Mouse (Mus musculus) liver, embryonic 14.5 days (tissue): ENCODE data around the gene Agap1. TPM values are rescaled to one million over a fixed set of nuclear protein-coding genes. Genes with fewer than 3 reads are reported as not detected.
"Not testable (repeated sequence)": the region's sequence is repeated elsewhere in the genome, so short reads cannot be mapped to it uniquely, and the experiment has no call there.

Experiments used
- ATAC-seq: fragments of 200-750 bp; cut with Nextera tagmentation; 2 replicates; pipeline ENCODE4 v1.8.0; 2017; ENCODE audit warnings: moderate number of reproducible peaks, mild to moderate bottlenecking, moderate library complexity; ENCODE audit not compliant: insufficient read depth
- DNase-seq, 3 experiments: peaks; one replicate each; pipeline ENCODE4 v3.0.0-alpha.2; 2012 to 2013; ENCODE audit warnings: low read depth in 3 of 3, low spot score in 3 of 3
- H3K27ac ChIP-seq: fragments of 300-500 bp; sonication (generic); 2 replicates; pipeline ENCODE4 v1.5.1; 2014; ENCODE audit warnings: moderate library complexity, mild to moderate bottlenecking, control low read depth, inconsistent platforms
- H3K27me3 ChIP-seq: fragments of 300-500 bp; sonication (generic); 2 replicates; pipeline ENCODE4 v1.6.1; 2014; ENCODE audit warnings: mild to moderate bottlenecking, low read length, moderate library complexity; ENCODE audit not compliant: control insufficient read depth, insufficient read depth
- H3K36me3 ChIP-seq: fragments of 300-500 bp; sonication (generic); replicated peaks from 2 replicates; pipeline ENCODE4 v1.6.1; 2014; ENCODE audit warnings: low read depth; ENCODE audit not compliant: control insufficient read depth, insufficient read depth
- H3K4me1 ChIP-seq, 2 experiments: fragments of 200-500 bp in 1 of 2; fragments of 300-500 bp in 1 of 2; sonication (generic) in 1 of 2; replicated peaks; 2 replicates each; pipeline ENCODE4 v1.6.1; 2012 to 2014; ENCODE audit warnings: antibody characterized with exemption in 1 of 2, inconsistent platforms in 1 of 2, low read length in 1 of 2; ENCODE audit not compliant: control insufficient read depth in 2 of 2, insufficient read depth in 2 of 2
- H3K4me2 ChIP-seq: fragments of 300-500 bp; sonication (generic); 2 replicates; pipeline ENCODE4 v1.6.1; 2014; ENCODE audit warnings: low read depth, mild to moderate bottlenecking, control low read depth, moderate library complexity
- H3K4me3 ChIP-seq, 2 experiments: fragments of 200-500 bp in 1 of 2; fragments of 300-500 bp in 1 of 2; sonication (generic) in 1 of 2; 2 replicates each; pipeline ENCODE4 v1.5.1; 2012 to 2014; ENCODE audit warnings: low read depth in 2 of 2, low read length in 2 of 2, mild to moderate bottlenecking in 2 of 2, control low read depth in 1 of 2, inconsistent platforms in 1 of 2, moderate library complexity in 1 of 2; ENCODE audit not compliant: insufficient read depth in 1 of 2
- H3K9ac ChIP-seq: fragments of 300-500 bp; sonication (generic); replicated peaks from 2 replicates; pipeline ENCODE4 v1.6.1; 2014; ENCODE audit warnings: mild to moderate bottlenecking, control low read depth, moderate library complexity
- H3K9me3 ChIP-seq: fragments of 300-500 bp; sonication (generic); 2 replicates; pipeline ENCODE4 v1.6.1; 2016; ENCODE audit warnings: low read length, mixed read lengths; ENCODE audit not compliant: control insufficient read depth
- CTCF ChIP-seq: IDR thresholded peaks from 2 replicates; pipeline ENCODE4 v1.5.1; 2016; ENCODE audit warnings: antibody characterized with exemption, low read depth, control low read depth
- EP300 ChIP-seq: IDR thresholded peaks from 2 replicates; pipeline ENCODE4 v1.6.1; 2016; ENCODE audit warnings: antibody characterized with exemption, low read depth
- WGBS: fragments of 180-500 bp; shearing (Covaris S2); extraction: QIAGEN DNeasy Blood & Tissue Kit; methylation state at CpG from one replicate; pipeline ENCODE4 v1.1.7; 2014; ENCODE audit not compliant: insufficient replicate concordance; 5-methylcytosine and 5-hydroxymethylcytosine counted together
- polyA plus RNA-seq, 2 experiments: library from polyadenylated mRNA; depleted of rRNA in 1 of 2; stranded (reverse) in 1 of 2; unstranded in 1 of 2; fragments of >200 nt; fragmentation: Nextera tagmentation in 1 of 2; extraction: Ambion mirVana in 1 of 2; gene quantifications; 2 replicates each; pipeline versions ENCODE4 v1.2.1 to v1.2.3; 2012 to 2014

The Agap1 gene
- polyA plus RNA-seq, 2 experiments = 1.1 TPM

- 75% methylated on average over 2 of the region's 2 CpGs for WGBS
- DNase-seq (no peak), ATAC-seq (no peak)
- H3K27me3 ChIP-seq = no peaks in the 10 kb centered on the region
- H3K36me3 ChIP-seq = no peaks in the 10 kb centered on the region
- no peaks in the 10 kb centered on the region for H3K9me3 ChIP-seq
- H3K27ac ChIP-seq = no peak overlapping the region
- H3K4me2 ChIP-seq = no peak overlapping the region
- no peak overlapping the region for H3K4me3 ChIP-seq
- no peaks in the 10 kb centered on the region for H3K4me1 ChIP-seq
- H3K9ac ChIP-seq = no peak overlapping the region
- TF ChIP-seq CTCF = no peak
- TF ChIP-seq EP300 = no peak
These were observed 46.3 kb downstream of the Agap1 start for GRCm38 (mm10) chr1:89500925-89501324.

- WGBS = 63% methylated on average over 4 of the region's 4 CpGs
- Histone ChIP-seq H3K4me3 (no peak overlapping the region), H3K36me3 (no peaks in the 10 kb centered on the region), H3K27me3 (no peaks in the 10 kb centered on the region), H3K9me3 (no peaks in the 10 kb centered on the region), H3K9ac (no peak overlapping the region), H3K27ac (no peak overlapping the region), H3K4me1 (no peaks in the 10 kb centered on the region), H3K4me2 (no peak overlapping the region)
- ATAC-seq = no peak
- no peak for DNase-seq
- TF ChIP-seq EP300 (no peak), CTCF (no peak)
These were observed 46.7 kb downstream of the Agap1 start for GRCm38 (mm10) chr1:89501346-89501745.

GRCm38 (mm10) chr1:89501891-89502290 is 47.3 kb downstream of the Agap1 start:
- not testable (repeated sequence) for H3K9me3 ChIP-seq, ATAC-seq, H3K9ac ChIP-seq, H3K27ac ChIP-seq, H3K4me2 ChIP-seq, H3K4me3 ChIP-seq, DNase-seq, H3K36me3 ChIP-seq, H3K4me1 ChIP-seq, H3K27me3 ChIP-seq

GRCm38 (mm10) chr1:89509196-89509595 is 54.6 kb downstream of the Agap1 start:
- no peaks in the 10 kb centered on the region for H3K36me3 ChIP-seq
- no peak for ATAC-seq
- no peak overlapping the region for H3K4me2 ChIP-seq
- no peaks in the 10 kb centered on the region for H3K9me3 ChIP-seq
- no peaks in the 10 kb centered on the region for H3K4me1 ChIP-seq
- no peaks in the 10 kb centered on the region for H3K27me3 ChIP-seq
- TF ChIP-seq CTCF (no peak), EP300 (no peak)
- H3K4me3 ChIP-seq = no peak overlapping the region
- H3K9ac ChIP-seq = no peak overlapping the region
- H3K27ac ChIP-seq = no peak overlapping the region
- DNase-seq = no peak
- 35% methylated on average over 2 of the region's 2 CpGs for WGBS

GRCm38 (mm10) chr1:89509763-89510340 is 55.2 kb downstream of the Agap1 start:
- Histone ChIP-seq H3K9me3 (no peaks in the 10 kb centered on the region), H3K4me3 (no peak overlapping the region), H3K4me2 (no peak overlapping the region), H3K27me3 (no peaks in the 10 kb centered on the region), H3K4me1 (no peaks in the 10 kb centered on the region), H3K27ac (no peak overlapping the region), H3K36me3 (no peaks in the 10 kb centered on the region), H3K9ac (no peak overlapping the region)
- no peak for TF ChIP-seq CTCF
- TF ChIP-seq EP300 = no peak
- no peak for DNase-seq
- no peak for ATAC-seq
- WGBS = 51% methylated on average over 8 of the region's 8 CpGs
